Mouse (Mus musculus): ENCODE measurements at regions not wholly inside any gene's neighbourhood (a gene's known extent, or its start where the extent isn't known, plus 50 kb on each side); places are given as distances from the start of the nearest gene placed in this dataset.
"Not testable (repeated sequence)": the region's sequence is repeated elsewhere in the genome, so short reads cannot be mapped to it uniquely, and the experiment has no call there.

- Histone ChIP-seq H3K9ac (ENCODE audit: low read depth, low read length) (no peak overlapping the region), H3K27ac (replicated peaks; ENCODE audit: insufficient read depth, low read depth, low read length) (no peak overlapping the region), H3K79me2 (ENCODE audit: control insufficient read depth, insufficient read depth, low read length) (no peaks in the 10 kb centered on the region), H3K4me1 (ENCODE audit: control insufficient read depth, insufficient read depth, low read length) (no peaks in the 10 kb centered on the region), H3K4me3 (ENCODE audit: insufficient read depth, low read depth, low read length) (no peak overlapping the region), H3K36me3 (ENCODE audit: control insufficient read depth, insufficient read depth, low read length) (no peaks in the 10 kb centered on the region), H3K27me3 (ENCODE audit: control insufficient read depth, insufficient read depth, low read length) (no peaks in the 10 kb centered on the region)
- TF ChIP-seq POLR2A (IDR thresholded peaks at IDR 0.05; ENCODE audit: extremely low read depth, insufficient read depth, low read length), result no peak
- no peak for TF ChIP-seq CTCF (IDR thresholded peaks at IDR 0.05; ENCODE audit: low read depth, low read length)
- no peak for DNase-seq (ENCODE audit: extremely low read depth, low read depth, low spot score)
- WGBS, result 95% methylated on average over 9 of the region's 9 CpGs
These were observed 164.1 kb upstream of the Hs6st1 start for GRCm38 (mm10) chr1:35904001-35904547.

GRCm38 (mm10) chr1:35913551-35913950 lies 154.6 kb upstream of the Hs6st1 start:
- no peaks in the 10 kb centered on the region for H3K4me1 ChIP-seq (ENCODE audit: control insufficient read depth, insufficient read depth, low read length)

GRCm38 (mm10) chr1:35914175-35914574 lies 154.0 kb upstream of the Hs6st1 start:
- H3K79me2 ChIP-seq (ENCODE audit: control insufficient read depth, insufficient read depth, low read length); H3K36me3 ChIP-seq (ENCODE audit: control insufficient read depth, insufficient read depth, low read length); DNase-seq (ENCODE audit: extremely low read depth, low read depth, low spot score); H3K4me1 ChIP-seq (ENCODE audit: control insufficient read depth, insufficient read depth, low read length); H3K9ac ChIP-seq (ENCODE audit: low read depth, low read length); H3K27ac ChIP-seq (replicated peaks; ENCODE audit: insufficient read depth, low read depth, low read length); H3K4me3 ChIP-seq (ENCODE audit: insufficient read depth, low read depth, low read length); H3K27me3 ChIP-seq (ENCODE audit: control insufficient read depth, insufficient read depth, low read length): not testable (repeated sequence)
- 90% methylated on average over 8 of the region's 8 CpGs for WGBS

More at GRCm38 (mm10) chr1:35913551-35913950, 154.6 kb upstream of the Hs6st1 start:
- Histone ChIP-seq H3K27me3 (ENCODE audit: control insufficient read depth, insufficient read depth, low read length) (no peaks in the 10 kb centered on the region), H3K9ac (ENCODE audit: low read depth, low read length) (no peak overlapping the region), H3K27ac (replicated peaks; ENCODE audit: insufficient read depth, low read depth, low read length) (no peak overlapping the region), H3K4me3 (ENCODE audit: insufficient read depth, low read depth, low read length) (no peak overlapping the region), H3K36me3 (ENCODE audit: control insufficient read depth, insufficient read depth, low read length) (no peaks in the 10 kb centered on the region), H3K79me2 (ENCODE audit: control insufficient read depth, insufficient read depth, low read length) (no peaks in the 10 kb centered on the region)
- no peak for TF ChIP-seq CTCF (IDR thresholded peaks at IDR 0.05; ENCODE audit: low read depth, low read length)
- no peak for TF ChIP-seq POLR2A (IDR thresholded peaks at IDR 0.05; ENCODE audit: extremely low read depth, insufficient read depth, low read length)
- WGBS, result 96% methylated on average over 4 of the region's 4 CpGs
- DNase-seq (ENCODE audit: extremely low read depth, low read depth, low spot score), result no peak

DNA sequence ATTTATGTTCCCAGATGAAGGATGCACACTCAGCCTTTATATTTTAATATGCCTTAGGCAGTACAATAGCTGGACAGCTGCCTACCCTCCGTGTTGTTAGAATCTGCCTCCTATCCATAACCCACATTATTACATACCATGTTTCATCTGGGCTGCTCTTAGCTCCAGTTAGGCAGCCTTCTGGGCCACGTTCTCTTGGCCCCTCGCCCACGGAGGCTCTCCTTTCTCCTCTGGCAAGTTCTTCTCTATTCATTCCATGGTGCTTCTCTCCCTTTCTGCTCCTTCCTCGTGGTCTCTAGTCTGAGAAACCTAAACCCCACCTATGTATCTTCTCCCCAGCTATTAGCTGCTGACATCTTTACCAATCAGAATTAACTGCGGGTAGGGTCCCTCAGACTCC lies 152.7 kb upstream of the Hs6st1 start:
- Histone ChIP-seq H3K4me3 (ENCODE audit: insufficient read depth, low read depth, low read length) (no peak overlapping the region), H3K36me3 (ENCODE audit: control insufficient read depth, insufficient read depth, low read length) (no peaks in the 10 kb centered on the region), H3K27me3 (ENCODE audit: control insufficient read depth, insufficient read depth, low read length) (no peaks in the 10 kb centered on the region), H3K9ac (ENCODE audit: low read depth, low read length) (no peak overlapping the region), H3K79me2 (ENCODE audit: control insufficient read depth, insufficient read depth, low read length) (no peaks in the 10 kb centered on the region), H3K27ac (replicated peaks; ENCODE audit: insufficient read depth, low read depth, low read length) (no peak overlapping the region), H3K4me1 (ENCODE audit: control insufficient read depth, insufficient read depth, low read length) (no peaks in the 10 kb centered on the region)
- DNase-seq (ENCODE audit: extremely low read depth, low read depth, low spot score), result no peak
- TF ChIP-seq POLR2A (IDR thresholded peaks at IDR 0.05; ENCODE audit: extremely low read depth, insufficient read depth, low read length) (no peak), CTCF (IDR thresholded peaks at IDR 0.05; ENCODE audit: low read depth, low read length) (no peak)
- WGBS, result 86% methylated on average over 6 of the region's 6 CpGs

- TF ChIP-seq POLR2A (IDR thresholded peaks at IDR 0.05; ENCODE audit: extremely low read depth, insufficient read depth, low read length), result no peak
- no peak for TF ChIP-seq CTCF (IDR thresholded peaks at IDR 0.05; ENCODE audit: low read depth, low read length)
- WGBS, result 89% methylated on average over 12 of the region's 12 CpGs
These were observed 148.1 kb upstream of the Hs6st1 start for GRCm38 (mm10) chr1:35919840-35920734.

GRCm38 (mm10) chr1:35924796-35925195 lies 143.4 kb upstream of the Hs6st1 start:
- TF ChIP-seq CTCF (IDR thresholded peaks at IDR 0.05; ENCODE audit: low read depth, low read length) (no peak), POLR2A (IDR thresholded peaks at IDR 0.05; ENCODE audit: extremely low read depth, insufficient read depth, low read length) (no peak)
- Histone ChIP-seq H3K27ac (replicated peaks; ENCODE audit: insufficient read depth, low read depth, low read length) (no peak overlapping the region), H3K79me2 (ENCODE audit: control insufficient read depth, insufficient read depth, low read length) (no peaks in the 10 kb centered on the region), H3K4me1 (ENCODE audit: control insufficient read depth, insufficient read depth, low read length) (peaks cover 13% of the 10 kb centered on the region), H3K9ac (ENCODE audit: low read depth, low read length) (no peak overlapping the region), H3K4me3 (ENCODE audit: insufficient read depth, low read depth, low read length) (no peak overlapping the region), H3K27me3 (ENCODE audit: control insufficient read depth, insufficient read depth, low read length) (no peaks in the 10 kb centered on the region), H3K36me3 (ENCODE audit: control insufficient read depth, insufficient read depth, low read length) (no peaks in the 10 kb centered on the region)
- WGBS, result 92% methylated on average over 4 of the region's 4 CpGs
- DNase-seq (ENCODE audit: extremely low read depth, low read depth, low spot score), result no peak

More at GRCm38 (mm10) chr1:35919840-35920734, 148.1 kb upstream of the Hs6st1 start:
- Histone ChIP-seq H3K4me1 (ENCODE audit: control insufficient read depth, insufficient read depth, low read length) (no peaks in the 10 kb centered on the region), H3K9ac (ENCODE audit: low read depth, low read length) (no peak overlapping the region), H3K27ac (replicated peaks; ENCODE audit: insufficient read depth, low read depth, low read length) (no peak overlapping the region), H3K36me3 (ENCODE audit: control insufficient read depth, insufficient read depth, low read length) (no peaks in the 10 kb centered on the region), H3K4me3 (ENCODE audit: insufficient read depth, low read depth, low read length) (no peak overlapping the region), H3K79me2 (ENCODE audit: control insufficient read depth, insufficient read depth, low read length) (no peaks in the 10 kb centered on the region), H3K27me3 (ENCODE audit: control insufficient read depth, insufficient read depth, low read length) (no peaks in the 10 kb centered on the region)
- DNase-seq (ENCODE audit: extremely low read depth, low read depth, low spot score), result no peak
